Mouse (Mus musculus) heart, postnatal 36 days (tissue): ENCODE data around the gene Siah1a. TPM values are rescaled to one million over a fixed set of nuclear protein-coding genes. Genes with fewer than 3 reads are reported as not detected.
A peak's percentile ranks its signal among the peaks of the same experiment; 100 is the strongest.

Experiments used
- DNase-seq, 2 experiments: peaks; one replicate each; pipeline ENCODE4 v3.0.0; 2021 to 2022
- intact Hi-C: fragments of 180-260 bp; cut with DNase I; formaldehyde crosslinking; loops from one replicate; pipeline ENCODE4 v1.15.1; 2025
- total RNA-seq, 2 experiments: library from RNA; stranded (reverse); gene quantifications; 2 replicates each; pipeline ENCODE4 v1.2.3; 2021

Gene Siah1a
- total RNA-seq, 2 experiments from 2014 or later = 16.1 to 17.7 TPM

GRCm38 (mm10) chr8:86745935-86746441 lies 254 bp upstream of the Siah1a start:
- DNase-seq = peak; percentile 98 to 99
- intact Hi-C loops = loop anchor here (2.0 to 10.0 kb wide), 3 partner anchors 41 to 1191 kb away; partner anchors contain the start of gene Dnaja2

- intact Hi-C loops = loop anchor here (5.0 to 10.0 kb wide), 2 partner anchors 158 to 1190 kb away; partner anchors contain the start of gene Dnaja2
- DNase-seq = no peak
These were observed 1.2 kb downstream of the Siah1a start for GRCm38 (mm10) chr8:86744313-86745220.

DNA sequence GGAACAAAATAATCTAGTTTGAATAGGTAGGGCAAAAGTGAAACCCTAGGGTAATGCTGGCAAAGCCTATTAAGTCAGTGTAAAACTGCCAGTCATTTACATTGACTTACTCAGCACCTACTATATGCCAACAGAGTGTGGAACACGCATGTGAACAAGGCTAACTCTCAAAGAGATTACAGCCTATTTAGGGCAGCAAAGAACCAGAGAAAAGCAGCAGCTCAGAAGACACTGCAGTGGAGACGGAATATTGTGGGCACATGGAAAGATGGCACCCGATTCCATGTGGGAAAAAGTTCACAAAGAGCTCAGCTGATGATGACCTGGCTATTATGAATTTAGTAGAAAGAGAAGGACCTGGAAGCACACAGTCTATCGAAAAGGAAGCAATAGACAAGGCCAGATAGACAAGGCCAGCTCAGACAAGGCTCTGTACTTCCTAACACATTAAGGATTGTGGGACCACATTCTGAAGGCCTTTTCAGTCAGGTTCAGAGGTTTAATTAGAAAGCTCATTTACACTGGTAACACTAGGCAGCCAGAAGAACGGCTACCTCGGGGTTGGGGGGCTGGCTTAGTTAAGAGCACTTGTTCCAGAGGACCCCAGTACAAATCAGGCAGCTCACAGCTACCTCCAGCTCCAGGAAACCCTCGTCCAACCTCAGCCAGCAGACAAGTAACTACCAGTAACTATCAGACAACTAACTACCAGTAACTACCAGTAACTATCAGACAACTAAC lies 3.0 kb downstream of the Siah1a start:
- intact Hi-C loops = loop anchor here (10.0 kb wide), 1 partner anchor 1188 kb away; the partner anchor contains the start of gene Dnaja2
- no peak for DNase-seq

- DNase-seq = no peak
- intact Hi-C loops = loop anchor here (10.0 kb wide), 1 partner anchor 1187 kb away; the partner anchor contains the start of gene Dnaja2
These were observed 4.1 kb downstream of the Siah1a start for GRCm38 (mm10) chr8:86741627-86742026.

GRCm38 (mm10) chr8:86740899-86741298 lies 4.8 kb downstream of the Siah1a start:
- intact Hi-C loops = loop anchor here (10.0 kb wide), 1 partner anchor 1186 kb away; the partner anchor contains the start of gene Dnaja2
- no peak for DNase-seq

DNA sequence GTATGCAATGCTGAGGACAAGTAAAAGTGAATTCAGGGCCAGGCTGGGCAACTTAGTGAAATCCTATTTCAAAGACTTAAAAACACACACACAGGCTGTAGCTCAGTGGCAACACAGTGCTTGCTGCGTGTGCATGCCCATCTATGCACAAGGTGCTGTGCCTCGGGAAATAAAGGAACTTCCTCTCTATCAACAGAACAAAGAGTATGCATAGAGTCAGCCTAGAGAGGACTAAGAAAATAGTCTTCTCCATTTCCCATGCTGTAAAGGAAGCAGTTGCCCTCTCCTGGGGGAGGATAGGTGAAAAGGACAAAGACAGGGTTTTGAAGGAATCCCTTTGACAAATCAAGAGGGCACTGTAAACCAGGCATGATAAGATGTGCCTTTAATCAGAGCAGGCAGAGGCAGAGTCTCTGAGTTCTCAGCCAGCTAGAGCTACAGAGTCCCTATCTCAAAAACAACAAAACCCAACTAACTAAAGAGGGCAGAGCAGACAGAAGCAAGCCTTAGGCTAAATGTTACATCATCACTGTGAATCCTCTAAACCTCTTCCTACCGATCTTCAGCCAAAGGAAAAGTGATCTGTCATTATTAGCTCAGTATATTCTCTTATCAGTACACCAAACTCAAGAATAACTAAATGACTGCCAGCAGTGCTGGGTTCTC lies 10.2 kb downstream of the Siah1a start:
- DNase-seq = no peak
- intact Hi-C loops = no loop called here

DNA sequence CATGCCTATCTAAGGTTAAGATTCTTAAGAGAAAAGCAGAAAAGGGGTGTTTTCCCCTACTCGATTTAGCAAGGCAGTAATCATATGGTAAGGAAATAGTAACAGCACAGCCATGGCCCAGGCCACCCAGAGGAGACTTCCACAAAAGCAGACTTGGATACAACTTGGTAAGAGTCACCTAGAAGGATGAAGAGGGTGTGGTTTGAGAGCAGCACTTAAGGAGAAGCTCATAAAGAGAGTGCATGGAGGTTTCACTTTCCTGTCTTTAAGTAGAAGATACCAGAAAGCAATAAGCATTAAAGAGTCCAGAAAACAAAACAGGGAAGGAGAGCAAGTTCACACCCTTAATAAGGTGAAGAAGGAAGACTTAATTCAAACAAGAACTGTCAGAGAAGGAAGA lies 10.8 kb downstream of the Siah1a start:
- no peak for DNase-seq
- intact Hi-C loops = no loop called here

- intact Hi-C loops = no loop called here
- no peak for DNase-seq
These were observed 11.6 kb downstream of the Siah1a start for GRCm38 (mm10) chr8:86734171-86734570.

- intact Hi-C loops = no loop called here
These were observed 14.9 kb downstream of the Siah1a start for GRCm38 (mm10) chr8:86730860-86731259.

GRCm38 (mm10) chr8:86730303-86730702 lies 15.4 kb downstream of the Siah1a start:
- no peak for DNase-seq
- intact Hi-C loops = no loop called here

More at GRCm38 (mm10) chr8:86730860-86731259, 14.9 kb downstream of the Siah1a start:
- no peak for DNase-seq

DNA sequence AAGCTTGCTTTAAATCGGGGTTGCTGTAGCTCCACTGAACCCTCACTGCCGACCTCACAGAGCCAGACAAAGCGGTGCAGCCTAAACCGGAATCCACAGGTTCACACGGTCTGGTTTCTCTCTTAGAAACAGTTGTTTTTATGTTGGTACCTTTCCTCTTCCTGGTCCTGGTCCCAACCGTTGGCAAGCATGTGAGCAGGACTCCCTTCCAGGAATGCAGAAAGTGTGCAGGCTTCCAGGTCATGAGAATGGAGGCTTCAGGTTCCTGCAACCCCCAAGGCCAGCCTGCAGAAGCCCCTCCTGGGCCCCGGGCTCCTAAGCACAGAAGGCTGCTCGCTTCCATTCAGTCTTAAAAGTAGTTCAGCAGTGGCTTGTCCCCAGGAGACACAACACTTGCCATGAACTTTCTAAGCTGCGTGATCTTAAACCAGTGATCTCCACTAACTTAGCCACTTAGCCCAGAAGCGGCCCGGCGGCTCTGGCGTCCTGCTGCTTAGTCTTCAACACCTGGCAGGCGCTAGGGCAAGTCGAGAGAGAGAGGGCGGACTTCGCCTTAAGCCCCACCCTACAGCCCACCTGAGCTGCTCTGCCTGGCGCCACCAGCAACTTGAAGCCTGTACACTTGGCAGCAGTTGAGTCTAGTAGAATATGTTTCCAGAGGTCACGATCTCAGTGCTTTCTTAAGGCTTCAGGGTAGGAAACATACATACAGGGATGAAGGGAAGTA lies 17.3 kb downstream of the Siah1a start:
- no peak for DNase-seq
- intact Hi-C loops = no loop called here

DNA sequence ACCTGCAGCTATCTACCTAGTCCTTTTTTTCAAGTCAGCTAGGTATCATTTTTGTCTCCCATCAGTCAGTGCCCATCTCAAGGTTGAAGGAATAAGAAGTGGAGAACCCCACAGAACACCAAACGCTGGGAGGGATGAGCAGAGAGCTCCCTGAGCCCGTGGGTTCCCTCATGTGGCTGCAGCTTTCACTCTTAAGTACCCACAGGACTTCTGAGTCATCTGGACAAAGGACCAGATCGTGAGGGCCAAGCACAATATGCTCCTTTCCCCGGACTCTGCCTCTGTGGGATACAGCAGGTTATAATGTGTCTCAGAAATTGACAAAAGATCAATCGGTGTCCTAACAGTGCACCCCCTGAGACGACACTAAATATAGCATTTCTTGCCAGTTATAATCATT lies 18.8 kb downstream of the Siah1a start:
- intact Hi-C loops = no loop called here
- DNase-seq = no peak

DNA sequence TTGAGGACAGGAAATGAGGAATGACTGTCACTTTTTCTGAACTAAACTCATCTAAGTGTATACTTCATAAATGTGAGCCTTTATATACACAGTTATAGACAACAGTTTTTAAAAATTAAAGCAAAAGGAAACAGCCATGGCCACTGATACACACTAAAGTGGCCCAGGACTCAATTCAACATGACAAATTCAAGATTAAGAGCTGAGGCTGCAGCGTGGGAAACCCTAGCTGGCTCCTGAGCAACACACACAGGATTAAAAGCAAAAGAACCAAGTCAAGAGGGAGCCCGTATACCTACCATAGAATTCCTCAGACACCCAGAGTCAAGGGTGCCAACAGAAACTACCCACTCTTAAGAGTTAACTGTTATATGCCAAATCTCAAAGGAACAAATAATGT lies 24.2 kb downstream of the Siah1a start:
- intact Hi-C loops = loop anchor here (5.0 kb wide), 1 partner anchor 76 kb away; no protein-coding TSS in a partner anchor

DNA sequence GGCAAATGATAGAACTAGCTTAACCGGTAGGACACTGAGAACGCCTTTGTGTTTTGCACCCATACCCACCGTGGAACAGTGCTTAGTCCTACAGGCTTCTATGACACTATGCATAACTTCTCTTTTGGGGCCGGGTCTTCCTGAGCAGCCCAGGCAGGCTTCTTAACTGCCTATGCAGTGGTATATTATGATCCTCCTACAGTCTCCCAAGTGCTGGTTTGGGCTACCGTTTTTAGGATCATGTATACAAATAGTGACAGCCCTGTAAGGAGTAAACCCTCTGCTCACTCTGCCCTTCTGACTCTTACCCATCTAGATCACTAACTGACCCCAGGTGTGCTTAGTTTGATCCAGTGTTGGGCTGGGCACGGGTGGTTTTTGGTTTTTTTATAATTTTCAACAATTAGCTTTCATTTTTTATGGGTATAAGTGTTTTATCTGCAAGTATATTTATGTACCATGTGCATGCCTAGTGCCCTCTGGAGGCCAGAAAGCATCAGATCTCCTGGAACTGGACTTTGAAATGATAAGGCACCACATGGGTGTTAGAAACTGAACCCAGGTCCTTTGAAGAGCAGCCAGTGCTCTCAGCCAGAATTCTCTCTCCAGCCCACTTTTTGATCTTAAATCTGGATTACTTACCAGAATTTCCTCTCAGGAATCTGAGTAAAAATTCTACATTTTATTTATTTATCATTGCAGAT lies 24.8 kb downstream of the Siah1a start:
- intact Hi-C loops = loop anchor here (5.0 kb wide), 1 partner anchor 76 kb away; no protein-coding TSS in a partner anchor
- no peak for DNase-seq

More for the DNA sequence above, 24.2 kb downstream of the Siah1a start:
- DNase-seq = no peak

DNA sequence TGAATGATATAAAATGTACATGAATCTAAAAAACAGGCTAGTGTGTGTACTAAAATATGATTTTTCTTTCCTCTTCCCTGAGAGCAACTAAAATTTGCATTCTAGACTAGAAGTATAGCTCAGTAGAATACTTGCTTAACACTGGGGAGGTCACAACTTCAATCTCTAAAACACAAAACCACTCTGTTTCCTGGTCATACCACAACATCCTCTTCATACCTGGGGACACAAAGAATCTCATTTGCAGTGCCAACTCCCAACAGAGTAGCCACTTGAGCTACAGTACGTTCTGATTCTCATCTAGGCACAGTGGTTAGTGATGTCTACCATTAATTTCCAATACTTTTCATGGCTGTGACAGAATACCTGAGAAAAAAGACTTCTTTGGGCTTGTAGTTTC lies 26.4 kb downstream of the Siah1a start:
- no peak for DNase-seq
- intact Hi-C loops = loop anchor here (5.0 kb wide), 1 partner anchor 123 kb away; no protein-coding TSS in a partner anchor

- DNase-seq = no peak
- intact Hi-C loops = loop anchor here (5.0 kb wide), 1 partner anchor 124 kb away; no protein-coding TSS in a partner anchor
These were observed 27.3 kb downstream of the Siah1a start for GRCm38 (mm10) chr8:86718332-86718994.

DNA sequence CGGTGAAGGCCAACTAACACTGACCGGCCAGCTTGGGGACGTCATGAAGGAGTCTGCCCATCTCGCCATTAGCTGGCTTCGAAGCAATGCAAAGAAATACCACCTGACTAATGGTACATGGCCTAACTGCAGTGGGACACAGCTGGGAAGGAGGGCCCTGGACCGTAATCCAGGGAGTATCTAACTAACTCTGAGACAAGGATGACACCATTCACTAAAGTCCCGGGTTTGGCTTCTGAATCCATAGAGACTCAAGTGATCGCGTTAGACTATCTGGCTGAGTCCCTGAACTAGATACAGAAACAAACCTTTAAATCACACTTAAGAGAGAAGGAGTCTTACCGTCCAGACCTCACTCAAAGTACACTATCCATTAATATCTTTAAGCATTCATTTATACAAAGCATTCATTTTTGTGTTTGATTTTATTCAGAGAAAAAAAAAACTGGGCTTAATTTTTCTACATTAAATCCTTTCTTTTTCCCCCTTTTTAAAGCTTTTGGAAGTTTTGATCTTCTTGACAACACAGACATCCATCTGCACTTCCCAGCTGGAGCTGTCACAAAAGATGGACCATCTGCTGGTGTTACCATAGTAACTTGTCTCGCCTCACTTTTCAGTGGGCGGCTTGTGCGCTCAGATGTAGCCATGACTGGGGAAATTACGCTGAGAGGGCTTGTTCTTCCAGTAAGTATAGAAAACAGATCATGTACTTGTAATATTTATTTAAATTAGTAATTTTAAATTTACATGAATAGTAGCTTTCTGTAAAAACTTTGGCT lies 32.1 kb downstream of the Siah1a start:
- intact Hi-C loops = no loop called here
- DNase-seq = no peak

- intact Hi-C loops = no loop called here
- DNase-seq = no peak
These were observed 33.1 kb downstream of the Siah1a start for GRCm38 (mm10) chr8:86712594-86712993.
